Mouse (Mus musculus) testis, adult 2 months (tissue): ENCODE measurements around the gene Plcd1.

Source experiments
- CTCF ChIP-seq: fragments of 200-500 bp; IDR thresholded peaks from 2 replicates; pipeline ENCODE4 v1.5.1; 2012; ENCODE audit warnings: low read depth, mild to moderate bottlenecking, inconsistent platforms, low read length, moderate library complexity; ENCODE audit not compliant: control insufficient read depth, insufficient read depth, insufficient replicate concordance
- POLR2A ChIP-seq: fragments of 200-500 bp; IDR thresholded peaks from 2 replicates; pipeline ENCODE4 v1.6.1; 2012; ENCODE audit warnings: low read depth, mild to moderate bottlenecking, inconsistent platforms, low read length, moderate library complexity; ENCODE audit not compliant: control insufficient read depth

DNA sequence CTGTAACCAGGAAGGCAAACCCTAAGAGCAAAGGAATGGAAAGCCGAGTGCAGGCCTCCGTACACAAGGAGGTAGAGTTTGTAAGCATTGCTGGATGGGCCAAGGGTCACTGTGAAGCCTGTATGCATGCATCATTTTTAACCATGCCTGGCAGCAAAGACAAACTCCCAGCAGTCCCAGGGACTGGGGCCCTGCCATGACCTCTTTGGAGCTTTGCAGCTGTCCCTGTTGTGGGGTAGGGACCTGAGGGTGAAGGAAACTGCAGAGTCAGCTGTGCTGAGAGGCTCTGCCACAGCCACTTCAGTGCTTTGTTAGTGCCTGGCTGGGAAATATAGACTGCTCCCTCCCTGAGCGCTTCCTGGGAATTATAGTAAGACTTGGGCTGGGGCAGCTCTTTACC lies 17.3 kb upstream of the Plcd1 start:
- no peak for TF ChIP-seq CTCF
- no peak for TF ChIP-seq POLR2A
